Mouse (Mus musculus): Measurements from ENCODE around the gene Zfp110.
"Not testable (repeated sequence)": the region's sequence is repeated elsewhere in the genome, so short reads cannot be mapped to it uniquely, and the experiment has no call there.

The Zfp110 gene

GRCm38 (mm10) chr7:12834162-12835120 is at the start of gene Zfp110:
Gene Zfp110 (plus strand): TSS chr7:12834761.
- peak; percentile 76 for DNase-seq (ENCODE audit: low read depth, low spot score)

DNA sequence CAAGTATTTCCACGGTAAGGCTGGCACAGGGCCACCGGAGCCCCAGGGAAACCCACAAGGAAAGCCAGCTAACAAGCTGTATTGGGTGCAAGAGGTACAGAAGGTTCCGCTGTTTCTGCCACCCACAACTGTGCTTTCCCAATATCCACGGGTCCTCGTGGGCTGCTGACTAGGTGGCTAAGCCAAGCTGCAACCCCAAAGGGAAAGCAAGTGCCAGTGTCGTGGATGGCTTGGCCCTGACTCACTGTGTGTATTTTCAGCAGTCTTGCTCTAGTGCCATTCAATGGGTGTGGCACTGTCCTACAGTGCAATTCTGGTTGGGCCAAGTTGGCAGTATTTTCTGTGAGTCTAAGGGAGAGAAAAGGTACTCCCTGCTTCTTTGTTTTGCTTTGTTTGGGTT is 47.2 kb upstream of the Zfp110 start:
- no peak for DNase-seq (ENCODE audit: low read depth, low spot score)

GRCm38 (mm10) chr7:12788025-12788424 is 46.5 kb upstream of the Zfp110 start:
- DNase-seq (ENCODE audit: low read depth, low spot score) = no peak

- DNase-seq (ENCODE audit: low read depth, low spot score) = not testable (repeated sequence)
Observed at GRCm38 (mm10) chr7:12792624-12793023, 41.9 kb upstream of the Zfp110 start.

DNA sequence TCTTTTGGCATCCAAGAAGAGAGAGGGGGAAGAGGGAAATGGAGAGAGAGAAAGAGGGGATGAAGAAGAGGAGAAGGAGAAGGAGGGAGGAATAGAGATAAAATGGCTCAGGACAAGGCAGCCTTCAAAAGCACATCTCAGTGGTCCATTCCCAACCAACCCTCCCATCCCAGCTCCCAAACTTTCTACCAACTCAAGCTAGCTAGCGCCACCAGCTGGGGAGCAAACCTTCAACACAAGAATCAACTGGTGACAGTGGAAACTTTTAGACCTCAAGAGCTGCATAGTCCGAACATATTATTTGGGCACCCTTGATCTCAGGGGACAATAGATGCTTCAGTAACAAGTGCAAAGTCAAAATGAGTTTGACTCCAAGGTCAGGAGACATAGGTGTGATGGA is 36.6 kb upstream of the Zfp110 start:
- no peak for DNase-seq (ENCODE audit: low read depth, low spot score)

DNA sequence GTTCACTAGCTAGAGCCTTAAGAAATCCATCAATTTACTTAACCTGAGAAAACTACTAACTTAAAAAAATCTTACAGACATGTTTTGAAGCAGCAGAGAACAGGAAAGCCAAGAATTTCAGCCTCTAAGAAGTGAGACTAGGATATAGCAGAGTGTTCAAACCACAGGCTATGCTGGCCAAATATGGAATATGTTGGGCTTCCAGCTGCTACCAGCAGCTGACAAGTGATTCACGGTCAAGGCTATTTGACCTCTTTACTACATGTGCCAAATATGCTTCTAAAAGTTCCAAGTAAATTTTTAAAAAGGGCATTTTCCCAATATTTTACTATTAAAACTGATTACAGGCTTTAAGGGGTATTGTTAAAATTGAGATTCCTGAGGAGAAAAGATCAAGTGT is 35.0 kb upstream of the Zfp110 start:
- DNase-seq (ENCODE audit: low read depth, low spot score) = no peak

DNA sequence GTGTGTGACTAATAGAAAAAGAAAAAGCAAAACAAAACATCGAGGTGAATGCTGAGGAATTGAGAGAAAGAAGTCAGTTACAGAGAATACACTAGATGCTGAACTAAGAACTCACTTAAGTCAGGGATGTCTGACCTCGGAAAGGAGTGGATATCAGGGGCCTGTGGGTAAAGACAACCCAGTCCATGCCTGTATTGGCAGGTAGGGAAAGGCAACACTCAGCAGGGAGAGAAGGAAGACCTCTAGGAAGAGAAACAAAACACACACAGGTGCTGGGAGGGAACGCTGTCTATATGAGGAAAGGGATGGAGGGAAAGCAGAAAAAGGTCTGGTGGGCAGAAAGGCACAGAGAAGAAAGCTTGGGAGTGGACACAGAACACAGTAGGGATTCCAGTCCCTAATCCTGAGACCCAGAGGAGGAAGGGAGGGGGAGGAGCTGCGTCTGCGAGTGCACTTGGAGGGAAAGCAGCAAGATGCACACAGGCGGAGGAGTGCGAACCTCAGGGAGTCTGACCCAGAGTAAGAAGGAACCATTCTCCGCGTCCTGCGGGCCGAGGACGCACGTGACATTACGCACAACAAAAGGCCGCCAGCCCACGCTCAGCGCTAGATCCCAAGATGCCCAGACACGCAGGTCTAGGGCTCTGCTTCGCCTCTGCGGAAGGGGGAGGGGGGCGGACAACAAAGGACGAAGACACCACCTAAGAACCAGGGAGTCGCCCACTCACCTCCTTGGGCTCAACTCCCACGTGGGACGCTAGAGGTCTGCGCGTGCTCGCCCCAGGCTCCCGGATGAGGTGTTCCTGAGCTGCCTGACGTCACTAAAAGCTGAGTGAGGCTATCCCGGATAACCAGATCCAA is 31.5 kb upstream of the Zfp110 start, which contains the start of gene Zscan18:
Gene Zscan18, minus strand, starts transcription at position 770 of the 861 bp plus-strand sequence.
- DNase-seq (ENCODE audit: low read depth, low spot score) = peak; percentile 43

- no peak for DNase-seq (ENCODE audit: low read depth, low spot score)
Observed at GRCm38 (mm10) chr7:12803727-12804071, 30.9 kb upstream of the Zfp110 start.

DNA sequence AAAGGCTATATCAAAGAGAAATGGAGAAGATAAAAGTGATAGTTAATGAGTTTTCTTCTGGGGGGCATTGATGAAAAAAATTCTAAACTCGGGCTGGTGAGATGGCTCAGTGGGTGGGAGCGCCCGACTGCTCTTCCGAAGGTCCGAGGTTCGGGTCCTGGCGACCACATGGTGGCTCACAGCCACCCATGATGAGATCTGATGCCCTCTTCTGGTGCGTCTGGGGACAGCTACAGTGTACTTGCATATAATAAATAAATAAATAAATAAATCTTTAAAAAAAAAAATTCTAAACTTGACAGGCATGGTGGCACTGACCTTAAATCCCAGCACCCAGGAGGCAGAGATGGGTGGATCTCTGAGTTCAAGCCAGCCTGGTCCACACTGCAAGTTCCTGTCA is 19.0 kb upstream of the Zfp110 start:
- no peak for DNase-seq (ENCODE audit: low read depth, low spot score)

GRCm38 (mm10) chr7:12818521-12819295 is 15.9 kb upstream of the Zfp110 start, which contains the start of gene Zfp329:
Gene Zfp329 (minus strand): TSS chr7:12818858.
- DNase-seq (ENCODE audit: low read depth, low spot score) = peak; percentile 86

GRCm38 (mm10) chr7:12835193-12835671 is 671 bp downstream of the Zfp110 start:
- peak; percentile 11 for DNase-seq (ENCODE audit: low read depth, low spot score)

GRCm38 (mm10) chr7:12835779-12836178 is 1.2 kb downstream of the Zfp110 start:
- no peak for DNase-seq (ENCODE audit: low read depth, low spot score)

GRCm38 (mm10) chr7:12874301-12874700 is 39.7 kb downstream of the Zfp110 start:
- DNase-seq (ENCODE audit: low read depth, low spot score) = no peak

GRCm38 (mm10) chr7:12880036-12880435 is 45.5 kb downstream of the Zfp110 start:
- DNase-seq (ENCODE audit: low read depth, low spot score) = no peak

DNA sequence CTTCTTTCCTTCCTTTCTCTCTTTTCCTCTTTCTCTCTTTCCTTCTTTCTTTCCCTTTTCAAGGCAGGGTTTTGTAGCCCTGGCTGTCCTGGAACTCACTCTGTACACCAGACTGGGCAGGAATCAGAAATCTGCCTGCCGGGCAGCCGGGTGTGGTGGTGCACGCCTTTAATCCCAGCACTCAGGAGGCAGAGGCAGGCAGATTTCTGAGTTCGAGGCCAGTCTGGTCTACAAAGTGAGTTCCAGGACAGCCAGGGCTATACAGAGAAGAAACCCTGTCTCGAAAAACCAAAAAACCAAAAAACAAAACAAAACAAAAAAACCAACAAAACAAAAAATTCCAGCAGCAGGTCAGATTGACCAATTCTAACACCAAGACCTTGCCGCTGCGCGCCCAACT is 45.9 kb downstream of the Zfp110 start:
- DNase-seq (ENCODE audit: low read depth, low spot score) = not testable (repeated sequence)

- peak; percentile 90 for DNase-seq (ENCODE audit: low read depth, low spot score)
Observed at GRCm38 (mm10) chr7:12880911-12881660, 46.5 kb downstream of the Zfp110 start, which contains the start of gene Zfp128. Gene Zfp128 (plus strand): TSS chr7:12881177.

GRCm38 (mm10) chr7:12886563-12887266 is 52.2 kb downstream of the Zfp110 start:
- DNase-seq (ENCODE audit: low read depth, low spot score) = no peak

- no peak for DNase-seq (ENCODE audit: low read depth, low spot score)
Observed at GRCm38 (mm10) chr7:12887585-12887984, 53.0 kb downstream of the Zfp110 start.

GRCm38 (mm10) chr7:12890928-12891327 is 56.4 kb downstream of the Zfp110 start:
- no peak for DNase-seq (ENCODE audit: low read depth, low spot score)

DNA sequence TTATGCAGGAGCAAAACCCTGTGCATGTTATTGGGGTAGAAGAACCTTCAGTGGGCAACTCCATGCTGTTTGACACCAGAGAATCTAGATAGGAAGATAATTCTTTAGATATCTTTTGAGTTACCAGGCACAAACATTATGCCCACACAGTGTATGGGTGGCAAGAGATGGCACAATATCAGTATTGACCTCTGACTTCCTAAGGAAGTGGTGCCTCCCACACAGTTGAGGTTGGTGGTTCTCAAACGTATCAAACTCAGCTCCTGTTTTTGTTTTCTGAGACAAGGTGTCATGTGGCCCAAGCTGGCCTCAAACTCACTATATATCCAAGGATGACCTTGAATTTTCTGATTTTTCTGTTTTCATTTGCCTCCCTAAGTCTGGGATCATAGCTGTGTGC is 56.8 kb downstream of the Zfp110 start:
- DNase-seq (ENCODE audit: low read depth, low spot score) = no peak
